Mouse (Mus musculus) megakaryocyte, embryonic 14.5 days (primary cell): ENCODE data around the gene Ucma.

ENCODE experiments used
- FLI1 ChIP-seq: IDR thresholded peaks from 2 replicates; pipeline ENCODE4 v1.6.1; 2012; ENCODE audit warnings: low read length, inconsistent platforms, mixed read lengths
- GATA1 ChIP-seq: IDR thresholded peaks from 3 replicates; pipeline ENCODE4 v1.6.1; 2012; ENCODE audit warnings: mixed read lengths, low read length, inconsistent platforms, borderline replicate concordance

- no peak for TF ChIP-seq GATA1
- TF ChIP-seq FLI1: no peak
These were observed 35.1 kb upstream of the Ucma start for GRCm38 (mm10) chr2:4940861-4941260.
